Mouse (Mus musculus) CH12.LX (cell line): ENCODE measurements around the gene Car5a. TPM values are rescaled to one million over a fixed set of nuclear protein-coding genes. Genes with fewer than 3 reads are reported as not detected.

ENCODE experiments used
- DNase-seq: peaks from one replicate; pipeline ENCODE4 v3.0.0-alpha.2; 2013; ENCODE audit errors: extremely low read depth
- H3K27ac ChIP-seq: 2 replicates; pipeline ENCODE4 v1.5.1; 2012; ENCODE audit warnings: low read depth, mild to moderate bottlenecking, control low read depth, moderate library complexity; ENCODE audit not compliant: insufficient read depth
- H3K27me3 ChIP-seq: replicated peaks from 2 replicates; pipeline ENCODE3; 2012; ENCODE audit warnings: inconsistent platforms
- H3K36me3 ChIP-seq, 2 experiments: replicated peaks in 1 of 2; 2 replicates each; pipeline versions ENCODE3 to v1.6.1; 2012; ENCODE audit warnings: inconsistent platforms in 1 of 2, low read length in 1 of 2, mild to moderate bottlenecking in 1 of 2, mixed read lengths in 1 of 2, moderate library complexity in 1 of 2; ENCODE audit not compliant: control insufficient read depth in 1 of 2, insufficient read depth in 1 of 2
- H3K4me1 ChIP-seq, 2 experiments: 2 replicates each; pipeline ENCODE4 v1.6.1; 2012; ENCODE audit warnings: inconsistent platforms in 1 of 2, moderate library complexity in 1 of 2; ENCODE audit not compliant: insufficient read depth in 2 of 2, control insufficient read depth in 1 of 2
- H3K4me2 ChIP-seq: 2 replicates; pipeline ENCODE4 v1.6.1; 2012; ENCODE audit warnings: low read depth, mild to moderate bottlenecking, control low read depth; ENCODE audit not compliant: poor library complexity, insufficient read depth, severe bottlenecking
- H3K4me3 ChIP-seq, 3 experiments: fragments of 150-350 bp in 1 of 3; sonication (generic) in 1 of 3; replicated peaks in 1 of 3; 2 replicates each; pipeline versions ENCODE3 to v1.5.1; 2011 to 2012; ENCODE audit warnings: low read depth in 2 of 3, low read length in 2 of 3, mild to moderate bottlenecking in 2 of 3, moderate library complexity in 2 of 3, control low read depth in 1 of 3, improper control_type of control experiment in 1 of 3, inconsistent platforms in 1 of 3, mixed read lengths in 1 of 3; ENCODE audit not compliant: poor library complexity in 1 of 3
- H3K79me2 ChIP-seq: replicated peaks from 2 replicates; pipeline ENCODE4 v1.6.1; 2012; ENCODE audit warnings: mild to moderate bottlenecking, moderate library complexity; ENCODE audit not compliant: control insufficient read depth, poor library complexity, insufficient read depth, severe bottlenecking; ENCODE audit errors: extremely low read depth
- H3K9ac ChIP-seq: 2 replicates; pipeline ENCODE4 v1.6.1; 2012; ENCODE audit warnings: low read depth, mild to moderate bottlenecking, control low read depth, moderate library complexity; ENCODE audit not compliant: insufficient read depth
- H3K9me3 ChIP-seq: replicated peaks from 2 replicates; pipeline ENCODE3; 2012; ENCODE audit warnings: low read length, inconsistent platforms, mixed read lengths
- BHLHE40 ChIP-seq: IDR thresholded peaks from 2 replicates; pipeline ENCODE4 v1.6.1; 2011; ENCODE audit warnings: mild to moderate bottlenecking, low read depth, low read length, improper control_type of control experiment
- CHD1 ChIP-seq: IDR thresholded peaks from 2 replicates; pipeline ENCODE4 v1.6.1; 2012; ENCODE audit warnings: low read depth, low read length, improper control_type of control experiment, inconsistent platforms
- CTCF ChIP-seq, 2 experiments: IDR thresholded peaks in 1 of 2; conservative IDR thresholded peaks in 1 of 2; 2 replicates each; pipeline ENCODE4 v1.5.1; 2011 to 2012; ENCODE audit warnings: low read depth in 2 of 2, low read length in 2 of 2, improper control_type of control experiment in 1 of 2, inconsistent platforms in 1 of 2, mild to moderate bottlenecking in 1 of 2, moderate library complexity in 1 of 2
- ELF1 ChIP-seq: IDR thresholded peaks from 2 replicates; pipeline ENCODE4 v1.6.1; 2014; ENCODE audit warnings: low read depth, mild to moderate bottlenecking, inconsistent platforms, low read length, improper control_type of control experiment
- ETS1 ChIP-seq: conservative IDR thresholded peaks from 2 replicates; pipeline ENCODE4 v1.6.1; 2012; ENCODE audit warnings: low read depth, mild to moderate bottlenecking, inconsistent platforms, low read length, improper control_type of control experiment, moderate library complexity
- JUN ChIP-seq: IDR thresholded peaks from 2 replicates; pipeline ENCODE4 v1.6.1; 2011; ENCODE audit warnings: low read depth, mild to moderate bottlenecking, low read length, improper control_type of control experiment, moderate library complexity; ENCODE audit not compliant: insufficient read depth
- JUND ChIP-seq: conservative IDR thresholded peaks from 2 replicates; pipeline ENCODE4 v1.6.1; 2011; ENCODE audit warnings: low read depth, low read length, improper control_type of control experiment
- MAZ ChIP-seq: IDR thresholded peaks from 2 replicates; pipeline ENCODE4 v1.6.1; 2012; ENCODE audit warnings: low read depth, mild to moderate bottlenecking, inconsistent platforms, low read length, improper control_type of control experiment, moderate library complexity
- MXI1 ChIP-seq: IDR thresholded peaks from 2 replicates; pipeline ENCODE4 v1.6.1; 2011; ENCODE audit warnings: mild to moderate bottlenecking, low read depth, low read length, improper control_type of control experiment
- MYC ChIP-seq: IDR thresholded peaks from 2 replicates; pipeline ENCODE4 v1.6.1; 2011; ENCODE audit warnings: low read depth, mild to moderate bottlenecking, improper control_type of control experiment, low read length
- POLR2A ChIP-seq: IDR thresholded peaks from 2 replicates; pipeline ENCODE4 v1.6.1; 2011; ENCODE audit warnings: low read depth, mild to moderate bottlenecking, improper control_type of control experiment, low read length
- RAD21 ChIP-seq: IDR thresholded peaks from 2 replicates; pipeline ENCODE4 v1.6.1; 2011; ENCODE audit warnings: low read depth, mild to moderate bottlenecking, low read length, improper control_type of control experiment, moderate library complexity
- SMC3 ChIP-seq: IDR thresholded peaks from 2 replicates; pipeline ENCODE4 v1.6.1; 2011; ENCODE audit warnings: low read depth, low read length, improper control_type of control experiment
- UBTF ChIP-seq: IDR thresholded peaks from 2 replicates; pipeline ENCODE4 v1.6.1; 2012; ENCODE audit warnings: low read depth, mild to moderate bottlenecking, inconsistent platforms, low read length, improper control_type of control experiment, moderate library complexity
- ZNF384 ChIP-seq: IDR thresholded peaks from 2 replicates; pipeline ENCODE4 v1.6.1; 2012; ENCODE audit warnings: low read depth, low read length, improper control_type of control experiment, inconsistent platforms
- dilution Hi-C: fragments of 300-500 bp; cut with MboI; formaldehyde crosslinking; loops from 2 replicates; pipeline ENCODE4 v1.14.3; 2020; ENCODE audit warnings: low sequenced_read_pairs; ENCODE audit not compliant: extremely low pct_unique_long_range_greater_than_20kb, extremely low pct_ligation_motif_present
- in situ Hi-C: fragments of 300-500 bp; cut with MboI; formaldehyde crosslinking; loops from 3 replicates; pipeline ENCODE4 v1.14.3; 2019; ENCODE audit warnings: low sequenced_read_pairs, low pct_ligation_motif_present, low pct_unique_long_range_greater_than_20kb, mixed read lengths
- polyA plus RNA-seq: library from polyadenylated mRNA; unstranded; fragments of >175 nt; gene quantifications from 2 replicates; pipeline ENCODE4 v1.2.1, GENCODE M21; 2012; ENCODE audit warnings: low read depth; ENCODE audit not compliant: insufficient read length
- total RNA-seq, 2 experiments: library from RNA; depleted of rRNA; stranded (reverse); fragments of 300-350 nt in 1 of 2; fragments of >200 nt in 1 of 2; gene quantifications; 2 replicates each; pipeline ENCODE4 v1.2.3; 2012 to 2014

Gene Car5a
- total and polyA plus RNA-seq, 3 experiments, result 1.6 to 9.7 TPM; not detected in 1

DNA sequence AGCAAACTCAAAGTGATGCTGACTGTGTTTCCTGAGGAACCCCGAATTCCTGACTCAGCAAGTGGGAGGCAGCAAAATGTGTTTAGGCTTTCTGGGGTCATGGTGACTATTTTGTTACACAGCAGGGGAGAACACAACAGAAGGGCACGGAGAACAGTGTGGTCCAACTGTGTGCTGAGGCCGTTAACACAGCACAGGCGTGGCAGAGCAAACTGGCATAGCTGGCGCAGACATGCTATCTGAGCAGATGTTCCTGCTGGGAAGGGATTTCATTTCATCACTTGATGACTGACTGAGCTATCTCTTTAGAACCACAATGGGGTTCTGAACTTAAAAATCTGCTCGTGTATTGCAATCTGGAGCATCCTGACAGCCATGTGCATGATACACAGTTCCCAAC lies 59.3 kb downstream of the Car5a start:
- Histone ChIP-seq H3K36me3 (peaks cover 99 to 100% of the 10 kb centered on the region in 2 experiments), H3K9me3 (no peaks in the 10 kb centered on the region), H3K27me3 (no peaks in the 10 kb centered on the region), H3K4me1 (peaks cover 0 to 39% of the 10 kb centered on the region in 2 experiments; a peak in 3 of 4 replicates), H3K4me3 (no peak overlapping the region), H3K27ac (no peak overlapping the region), H3K9ac (no peak overlapping the region), H3K79me2 (peaks cover 18% of the 10 kb centered on the region), H3K4me2 (no peak overlapping the region)
- no peak for DNase-seq
- dilution Hi-C loops, result no loop called here
- TF ChIP-seq CTCF (conservative IDR thresholded peaks at IDR 0.05 in 1 of 2, IDR thresholded peaks at IDR 0.05 in 1 of 2; ENCODE audit: low read depth in 2 of 2, low read length in 2 of 2) (no peak), ETS1 (no peak), CHD1 (no peak), MAZ (no peak), POLR2A (0 out of 2 replicates have a peak, but pooled peaks have one; percentile 18)
- in situ Hi-C loops, result no loop called here

DNA sequence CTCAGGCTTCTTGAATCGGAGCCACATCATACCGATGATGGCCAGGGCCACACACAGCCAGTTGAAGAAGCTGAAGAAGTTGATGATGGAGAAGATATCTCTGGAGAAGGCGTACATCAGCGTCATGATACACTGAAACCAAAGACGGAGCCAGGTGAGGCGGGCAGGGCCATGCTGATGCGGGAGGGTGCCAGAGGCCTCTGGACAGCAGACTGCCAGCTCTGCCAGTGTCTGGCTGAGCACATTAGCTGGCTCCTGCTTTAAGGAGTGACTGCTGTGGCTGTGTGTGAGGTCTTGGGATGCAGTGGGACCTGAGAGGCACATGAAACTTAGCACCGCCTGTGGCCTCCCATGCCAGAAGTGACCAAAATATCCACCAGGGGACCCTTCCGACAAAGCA lies 59.7 kb downstream of the Car5a start:
- no peak for TF ChIP-seq MYC
- TF ChIP-seq POLR2A, result peak; percentile 25; the same call in 1 of the 2 replicates
- DNase-seq, result no peak
- Histone ChIP-seq H3K27ac (no peak overlapping the region), H3K4me2 (no peak overlapping the region), H3K79me2 (peaks cover 15% of the 10 kb centered on the region), H3K36me3 (peaks cover 99 to 100% of the 10 kb centered on the region in 2 experiments), H3K4me1 (peaks cover 0 to 42% of the 10 kb centered on the region in 2 experiments; a peak in 3 of 4 replicates), H3K9ac (no peak overlapping the region), H3K4me3 (no peak overlapping the region), H3K9me3 (no peaks in the 10 kb centered on the region), H3K27me3 (no peaks in the 10 kb centered on the region)
- dilution Hi-C loops (no loop called here), in situ Hi-C loops (no loop called here)

DNA sequence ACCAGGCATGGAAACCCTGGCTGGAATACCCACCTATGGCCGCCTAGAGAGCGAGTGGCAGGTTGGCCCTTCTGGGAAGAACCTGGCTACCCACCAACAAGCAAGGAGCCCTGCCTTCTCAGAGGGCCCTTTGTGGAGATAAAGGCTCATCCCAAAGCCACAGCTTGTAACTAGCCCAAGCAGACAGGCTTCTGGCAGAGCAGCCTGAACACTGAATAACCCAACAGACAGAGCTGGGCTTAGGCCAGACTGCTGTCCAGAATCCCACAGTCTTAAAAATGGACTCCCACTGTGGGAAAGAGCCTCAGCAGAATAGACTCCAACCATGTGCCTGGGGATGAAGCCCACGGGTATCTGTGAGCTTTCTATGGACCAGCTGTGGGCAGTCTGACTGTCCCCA lies 60.5 kb downstream of the Car5a start:
- in situ Hi-C loops, result no loop called here
- Histone ChIP-seq H3K27me3 (no peaks in the 10 kb centered on the region), H3K9me3 (no peaks in the 10 kb centered on the region), H3K4me1 (peaks cover 4 to 42% of the 10 kb centered on the region in 2 experiments; a peak in 3 of 4 replicates), H3K27ac (no peak overlapping the region), H3K36me3 (peaks cover 96 to 100% of the 10 kb centered on the region in 2 experiments), H3K4me2 (no peak overlapping the region), H3K9ac (no peak overlapping the region), H3K79me2 (peaks cover 10% of the 10 kb centered on the region), H3K4me3 (no peak overlapping the region)
- dilution Hi-C loops, result no loop called here
- TF ChIP-seq BHLHE40 (no peak), POLR2A (no peak), MAZ (no peak), RAD21 (no peak), CTCF (conservative IDR thresholded peaks at IDR 0.05 in 1 of 2, IDR thresholded peaks at IDR 0.05 in 1 of 2; ENCODE audit: low read depth in 2 of 2, low read length in 2 of 2) (no peak), UBTF (no peak), JUND (no peak), MXI1 (no peak), ZNF384 (no peak), JUN (no peak), ELF1 (no peak), SMC3 (no peak)
- no peak for DNase-seq
